Mouse (Mus musculus) kidney, embryonic 14.5 days (tissue): ENCODE data around the gene Nr1d1. TPM values are rescaled to one million over a fixed set of nuclear protein-coding genes. Genes with fewer than 3 reads are reported as not detected.
A peak's percentile ranks its signal among the peaks of the same experiment; 100 is the strongest.
"Not testable (repeated sequence)": the region's sequence is repeated elsewhere in the genome, so short reads cannot be mapped to it uniquely, and the experiment has no call there.

Experiments
- ATAC-seq: fragments of 200-750 bp; cut with Nextera tagmentation; 2 replicates; pipeline ENCODE4 v1.8.0; 2017; ENCODE audit warnings: moderate number of reproducible peaks, mild to moderate bottlenecking, moderate TSS enrichment, moderate library complexity; ENCODE audit not compliant: low FRiP score, low TSS enrichment
- H3K27ac ChIP-seq: fragments of 300-500 bp; sonication (generic); 2 replicates; pipeline ENCODE4 v1.5.1; 2014; ENCODE audit warnings: low read depth, mild to moderate bottlenecking, low read length, moderate library complexity, mixed read lengths
- H3K27me3 ChIP-seq: fragments of 300-500 bp; sonication (generic); 2 replicates; pipeline ENCODE4 v1.6.1; 2014; ENCODE audit warnings: mild to moderate bottlenecking, low read length; ENCODE audit not compliant: control insufficient read depth, insufficient read depth
- H3K36me3 ChIP-seq: fragments of 300-500 bp; sonication (generic); 2 replicates; pipeline ENCODE4 v1.6.1; 2014; ENCODE audit warnings: low read length, mixed read lengths; ENCODE audit not compliant: control insufficient read depth, insufficient read depth
- H3K4me1 ChIP-seq: fragments of 300-500 bp; sonication (generic); 2 replicates; pipeline ENCODE4 v1.6.1; 2014; ENCODE audit warnings: low read length, mixed read lengths; ENCODE audit not compliant: control insufficient read depth, insufficient read depth
- H3K4me2 ChIP-seq: fragments of 300-500 bp; sonication (generic); replicated peaks from 2 replicates; pipeline ENCODE4 v1.6.1; 2014; ENCODE audit warnings: low read depth, mild to moderate bottlenecking, low read length
- H3K4me3 ChIP-seq: fragments of 300-500 bp; sonication (generic); 2 replicates; pipeline ENCODE4 v1.5.1; 2014; ENCODE audit warnings: mild to moderate bottlenecking, low read length
- H3K9ac ChIP-seq: fragments of 300-500 bp; sonication (generic); 2 replicates; pipeline ENCODE4 v1.6.1; 2014; ENCODE audit warnings: low read depth, mild to moderate bottlenecking, low read length, moderate library complexity
- H3K9me3 ChIP-seq: fragments of 300-500 bp; sonication (generic); 2 replicates; pipeline ENCODE4 v1.6.1; 2016; ENCODE audit warnings: low read length; ENCODE audit not compliant: control insufficient read depth
- WGBS: fragments of 180-500 bp; shearing (Covaris S2); extraction: QIAGEN DNeasy Blood & Tissue Kit; methylation state at CpG from one replicate; pipeline ENCODE4 v1.1.7; 2014; 5-methylcytosine and 5-hydroxymethylcytosine counted together
- polyA plus RNA-seq: library from polyadenylated mRNA; unstranded; fragments of >200 nt; fragmentation: Nextera tagmentation; extraction: Ambion mirVana; gene quantifications from 2 replicates; pipeline ENCODE4 v1.2.1, GENCODE M21; 2014

The Nr1d1 gene
- polyA plus RNA-seq, 1 experiment from 2014 or later, result 2.6 TPM

- Histone ChIP-seq H3K9me3 (peaks cover 3% of the 10 kb centered on the region; the same call in 1 of the 2 replicates), H3K4me2 (no peak overlapping the region), H3K27ac (no peak overlapping the region), H3K36me3 (no peaks in the 10 kb centered on the region), H3K4me1 (peaks cover 23% of the 10 kb centered on the region), H3K9ac (no peak overlapping the region), H3K27me3 (no peaks in the 10 kb centered on the region), H3K4me3 (no peak overlapping the region)
- 71% methylated on average over 9 of the region's 9 CpGs for WGBS
- ATAC-seq, result no peak
Observed at GRCm38 (mm10) chr11:98738925-98739324, 36.2 kb downstream of the Nr1d1 start.

DNA sequence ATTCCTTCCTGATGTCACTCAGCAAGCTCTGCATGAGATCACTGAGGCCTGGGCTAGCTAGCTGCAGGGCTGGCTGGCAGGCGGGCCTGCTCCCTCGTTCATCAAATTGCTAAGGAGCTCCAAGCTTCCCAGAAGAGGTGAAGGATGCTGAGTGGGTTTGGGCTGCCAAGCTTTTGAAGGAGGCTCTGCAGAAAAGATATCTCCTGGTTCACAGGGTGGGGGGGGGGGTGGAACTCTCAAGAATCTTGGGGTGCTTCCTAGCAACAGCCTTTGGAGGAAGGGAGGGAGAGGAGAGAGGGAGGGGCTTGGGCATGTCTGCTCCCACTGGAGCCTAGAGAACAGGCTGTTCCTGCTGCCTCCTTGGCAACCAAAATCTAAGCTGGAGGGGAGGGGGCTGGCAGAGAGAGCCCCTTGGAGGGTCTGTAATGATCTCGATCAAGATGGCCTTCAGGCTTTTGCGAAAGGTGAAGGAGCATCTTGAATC is 36.7 kb downstream of the Nr1d1 start:
- H3K27me3 ChIP-seq, result no peaks in the 10 kb centered on the region
- WGBS, result 64% methylated on average over 4 of the region's 4 CpGs
- H3K36me3 ChIP-seq, result no peaks in the 10 kb centered on the region
- H3K4me2 ChIP-seq, result no peak overlapping the region
- H3K4me1 ChIP-seq, result peaks cover 19% of the 10 kb centered on the region
- peaks cover 3% of the 10 kb centered on the region; the same call in 1 of the 2 replicates for H3K9me3 ChIP-seq
- H3K27ac ChIP-seq, result no peak overlapping the region
- no peak overlapping the region for H3K9ac ChIP-seq
- no peak for ATAC-seq
- H3K4me3 ChIP-seq, result no peak overlapping the region

DNA sequence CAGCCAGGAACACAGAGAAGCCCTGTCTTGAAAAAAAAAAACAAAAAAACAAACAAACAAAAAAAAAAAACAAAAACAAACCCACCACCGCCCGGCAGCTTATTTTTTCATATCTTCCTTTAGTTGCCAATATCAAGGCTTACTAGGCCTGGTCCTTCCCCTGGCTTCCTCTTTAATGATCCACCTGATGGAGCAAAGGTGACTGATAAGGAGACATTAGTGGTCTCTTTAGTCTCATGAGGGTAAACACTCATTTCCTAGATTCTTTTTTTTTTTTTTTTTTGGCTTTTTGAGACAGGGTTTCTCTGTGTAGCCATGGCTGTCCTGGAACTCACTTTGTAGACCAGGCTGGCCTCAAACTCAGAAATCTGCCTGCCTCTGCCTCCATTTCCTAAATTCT is 37.9 kb downstream of the Nr1d1 start:
- H3K36me3 ChIP-seq, H3K9ac ChIP-seq, ATAC-seq, H3K9me3 ChIP-seq, H3K27ac ChIP-seq, H3K4me2 ChIP-seq, H3K4me3 ChIP-seq, H3K27me3 ChIP-seq: not testable (repeated sequence)
- H3K4me1 ChIP-seq, result peaks cover 11% of the 10 kb centered on the region
- WGBS, result 98% methylated on average over 2 of the region's 2 CpGs

- 90% methylated on average over 1 of the region's 1 CpGs for WGBS
- Histone ChIP-seq H3K9ac (no peak overlapping the region), H3K4me2 (no peak overlapping the region), H3K36me3 (no peaks in the 10 kb centered on the region), H3K27ac (no peak overlapping the region), H3K4me1 (peaks cover 11% of the 10 kb centered on the region), H3K27me3 (no peaks in the 10 kb centered on the region), H3K4me3 (no peak overlapping the region), H3K9me3 (peaks cover 3% of the 10 kb centered on the region; the same call in 1 of the 2 replicates)
- ATAC-seq, result no peak
Observed at GRCm38 (mm10) chr11:98736176-98736575, 39.0 kb downstream of the Nr1d1 start.

DNA sequence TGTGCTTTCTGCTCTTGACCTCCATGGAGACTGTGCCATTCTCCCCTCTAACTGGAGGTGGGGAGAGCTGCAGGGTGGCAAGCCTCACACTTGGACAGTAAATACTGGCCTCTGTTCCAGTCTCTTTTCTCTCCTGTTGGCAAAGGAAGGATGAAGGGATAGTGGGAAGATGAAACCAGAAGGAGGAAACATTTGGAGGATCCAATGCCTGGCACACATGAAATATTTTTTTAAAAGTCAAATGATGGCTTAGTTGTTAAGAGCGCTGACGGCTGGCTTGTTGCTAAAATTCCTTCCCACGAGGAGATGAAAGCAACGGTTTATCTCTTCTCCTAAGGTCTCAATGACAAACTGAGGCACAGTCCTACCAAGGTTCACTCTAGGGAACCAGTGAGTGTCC is 40.0 kb downstream of the Nr1d1 start:
- WGBS, result 94% methylated on average over 4 of the region's 4 CpGs
- no peak overlapping the region for H3K4me2 ChIP-seq
- no peak for ATAC-seq
- no peak overlapping the region for H3K27ac ChIP-seq
- H3K9me3 ChIP-seq, result peaks cover 3% of the 10 kb centered on the region; the same call in 1 of the 2 replicates
- H3K36me3 ChIP-seq, result no peaks in the 10 kb centered on the region
- peaks cover 4% of the 10 kb centered on the region for H3K4me1 ChIP-seq
- H3K9ac ChIP-seq, result no peak overlapping the region
- H3K4me3 ChIP-seq, result no peak overlapping the region
- H3K27me3 ChIP-seq, result no peaks in the 10 kb centered on the region

DNA sequence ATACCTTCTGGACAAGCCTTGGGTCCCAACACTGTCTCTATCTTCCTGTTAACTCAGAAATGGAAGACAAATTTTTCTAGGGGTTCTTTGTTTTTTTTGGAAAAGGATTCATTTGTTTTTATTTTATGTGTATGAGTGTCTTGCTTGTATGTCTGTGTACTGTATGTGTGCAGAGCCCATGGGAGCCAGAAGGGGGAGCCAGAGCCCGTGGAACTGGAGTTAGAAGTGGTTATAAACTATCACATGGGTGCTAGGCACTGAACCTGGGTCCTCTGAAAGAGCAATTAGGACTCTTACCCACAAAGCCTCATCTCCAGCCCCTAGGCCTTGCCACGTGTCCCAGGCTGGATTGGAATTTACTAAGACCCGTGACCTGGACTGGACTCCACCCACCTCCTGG is 41.1 kb downstream of the Nr1d1 start:
- no peak overlapping the region for H3K4me3 ChIP-seq
- H3K4me1 ChIP-seq, result no peaks in the 10 kb centered on the region
- no peak overlapping the region for H3K27ac ChIP-seq
- H3K4me2 ChIP-seq, result no peak overlapping the region
- peaks cover 3% of the 10 kb centered on the region; the same call in 1 of the 2 replicates for H3K9me3 ChIP-seq
- H3K27me3 ChIP-seq, result no peaks in the 10 kb centered on the region
- WGBS, result 78% methylated on average over 3 of the region's 3 CpGs
- ATAC-seq, result no peak
- no peak overlapping the region for H3K9ac ChIP-seq
- H3K36me3 ChIP-seq, result no peaks in the 10 kb centered on the region

GRCm38 (mm10) chr11:98731134-98731533 is 44.0 kb downstream of the Nr1d1 start:
- peaks cover 6% of the 10 kb centered on the region; the same call in 1 of the 2 replicates for H3K36me3 ChIP-seq
- no peak for ATAC-seq
- 53% methylated on average over 5 of the region's 5 CpGs for WGBS
- H3K4me3 ChIP-seq, result no peak overlapping the region
- H3K27me3 ChIP-seq, result no peaks in the 10 kb centered on the region
- H3K9me3 ChIP-seq, result peaks cover 3% of the 10 kb centered on the region; the same call in 1 of the 2 replicates
- H3K4me2 ChIP-seq, result no peak overlapping the region
- peaks cover 4% of the 10 kb centered on the region; the same call in 1 of the 2 replicates for H3K4me1 ChIP-seq
- no peak overlapping the region for H3K27ac ChIP-seq
- H3K9ac ChIP-seq, result no peak overlapping the region

GRCm38 (mm10) chr11:98730727-98731126 is 44.4 kb downstream of the Nr1d1 start:
- Histone ChIP-seq H3K9ac (no peak overlapping the region), H3K27me3 (no peaks in the 10 kb centered on the region), H3K27ac (no peak overlapping the region), H3K4me1 (peaks cover 4% of the 10 kb centered on the region; the same call in 1 of the 2 replicates), H3K4me2 (no peak overlapping the region), H3K36me3 (peaks cover 10% of the 10 kb centered on the region; the same call in 1 of the 2 replicates), H3K9me3 (peaks cover 3% of the 10 kb centered on the region; the same call in 1 of the 2 replicates), H3K4me3 (no peak overlapping the region)
- 63% methylated on average over 4 of the region's 4 CpGs for WGBS
- no peak for ATAC-seq

GRCm38 (mm10) chr11:98729119-98729588 is 46.0 kb downstream of the Nr1d1 start, which contains the start of gene Med24:
Gene Med24, minus strand, starts transcription at chr11:98729435.
- under 1% methylated on average over 16 of the region's 16 CpGs for WGBS
- H3K36me3 ChIP-seq, result peaks cover 21% of the 10 kb centered on the region
- H3K27me3 ChIP-seq, result no peaks in the 10 kb centered on the region
- peak within 1 kb of the TSS; percentile 66 for H3K9ac ChIP-seq
- peaks cover 4% of the 10 kb centered on the region; the same call in 1 of the 2 replicates for H3K4me1 ChIP-seq
- peak within 1 kb of the TSS; percentile 81 for H3K4me3 ChIP-seq
- H3K27ac ChIP-seq, result peak within 1 kb of the TSS; percentile 55; the same call in 1 of the 2 replicates
- H3K9me3 ChIP-seq, result peaks cover under 1% of the 10 kb centered on the region; the same call in 1 of the 2 replicates
- peak within 1 kb of the TSS; percentile 85 for H3K4me2 ChIP-seq
- ATAC-seq, result peak; percentile 94
